Mouse (Mus musculus) brain, embryonic 18.5 days (tissue): ENCODE results near the gene Col15a1.

ENCODE experiments used
- DNase-seq: peaks from one replicate; pipeline ENCODE4 v3.0.0-alpha.2; 2012; ENCODE audit warnings: low read depth, low spot score

The Col15a1 gene

DNA sequence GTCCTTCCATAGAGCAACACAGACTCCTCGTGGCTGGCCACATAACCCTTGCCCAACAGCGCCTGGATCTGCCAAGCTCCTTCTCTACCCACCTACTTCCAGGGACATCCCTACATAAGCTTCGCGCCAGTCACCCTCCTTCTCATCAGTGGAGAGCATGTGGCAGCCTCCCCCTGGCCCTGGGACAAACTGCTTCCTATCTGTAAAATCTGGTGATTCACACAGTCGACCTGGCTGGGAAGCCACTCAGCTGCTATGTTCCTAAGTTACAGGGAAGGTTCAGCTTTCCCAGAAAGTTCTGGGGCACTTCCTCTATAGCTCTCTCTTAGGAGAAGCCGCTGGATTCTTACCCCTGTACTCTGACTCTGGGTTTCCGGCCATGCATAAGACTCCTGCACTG is 22.5 kb downstream of the Col15a1 start:
- DNase-seq, result no peak

DNA sequence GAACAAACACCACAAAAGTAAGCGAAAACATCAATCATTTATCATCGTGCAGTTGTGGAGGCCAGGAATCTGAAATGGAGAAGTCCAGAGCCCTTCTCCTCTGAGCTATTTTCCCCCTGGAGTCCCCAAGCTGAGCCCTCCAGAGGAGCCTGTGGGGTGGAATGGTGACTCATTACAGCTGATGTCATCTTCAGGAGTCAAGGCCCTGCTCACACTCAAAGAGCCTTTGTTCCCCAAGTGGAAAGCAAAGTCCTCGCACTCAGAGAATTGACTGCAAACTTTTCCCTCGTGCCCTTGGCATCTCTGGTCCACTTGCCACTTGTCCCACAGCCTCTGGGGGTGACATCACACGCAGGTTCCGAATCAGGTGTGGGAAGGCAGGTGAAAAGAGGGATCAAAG is 23.4 kb downstream of the Col15a1 start:
- DNase-seq, result no peak

DNA sequence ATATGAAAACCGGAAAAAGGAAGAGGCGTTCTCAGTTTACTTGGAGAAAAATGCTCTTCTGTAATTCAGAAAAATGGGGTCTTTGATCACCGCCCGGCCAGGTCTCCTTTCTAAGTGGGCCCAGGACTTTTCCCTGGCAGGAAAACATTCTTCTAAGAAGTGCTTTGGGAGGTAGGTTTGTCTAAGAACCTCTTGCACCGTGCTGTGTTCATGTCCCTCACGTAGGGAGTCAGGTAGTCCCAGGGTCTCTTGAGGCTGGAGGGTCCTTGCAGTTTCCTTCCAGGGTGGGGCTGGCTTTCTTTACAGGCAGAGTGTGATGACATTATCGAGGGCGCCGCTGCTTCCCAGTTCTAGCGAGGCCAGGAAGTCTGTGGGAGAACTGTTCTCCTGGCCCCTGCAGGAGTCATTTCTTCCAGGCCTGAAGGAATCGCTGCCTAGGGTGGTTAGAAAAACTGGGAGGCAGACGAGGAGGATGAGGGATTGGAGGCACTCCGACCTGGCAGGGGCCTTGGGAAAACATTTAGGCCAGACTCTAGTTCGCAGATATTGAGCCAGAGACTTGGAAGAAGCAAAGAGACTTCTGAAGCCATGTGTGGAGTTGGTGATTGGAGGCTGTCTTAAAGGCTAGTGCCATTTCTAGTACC is 25.4 kb downstream of the Col15a1 start:
- DNase-seq, result no peak

DNA sequence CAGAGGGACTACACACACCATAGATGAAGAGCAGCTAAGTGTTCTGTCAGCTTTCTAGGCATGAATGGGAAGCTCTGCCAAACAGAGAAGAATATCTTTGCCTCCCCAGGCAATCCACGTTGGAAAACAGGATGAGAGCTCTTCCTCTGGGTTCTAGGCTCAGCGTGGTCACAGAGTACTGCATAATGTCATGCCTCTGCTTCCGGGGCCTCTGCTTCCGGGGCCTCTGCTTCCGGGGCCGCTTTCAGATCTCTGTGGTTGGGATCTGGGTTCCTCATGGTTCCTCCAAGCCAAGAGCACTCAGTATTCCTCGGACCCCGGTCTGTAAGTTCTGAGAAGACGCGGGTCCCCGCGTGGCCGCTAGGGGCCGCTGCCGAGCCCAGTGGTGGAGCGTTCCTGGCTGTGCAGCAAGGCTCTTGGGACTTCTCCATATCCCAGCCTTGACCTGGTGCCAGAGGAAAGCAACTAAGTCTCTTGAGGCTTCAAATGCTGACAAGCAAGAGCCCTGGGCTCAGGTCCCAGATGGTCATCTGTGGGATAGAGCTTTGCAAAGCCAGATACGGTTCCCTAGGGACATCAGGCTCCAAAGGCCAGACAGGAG is 26.8 kb downstream of the Col15a1 start:
- DNase-seq, result no peak

DNA sequence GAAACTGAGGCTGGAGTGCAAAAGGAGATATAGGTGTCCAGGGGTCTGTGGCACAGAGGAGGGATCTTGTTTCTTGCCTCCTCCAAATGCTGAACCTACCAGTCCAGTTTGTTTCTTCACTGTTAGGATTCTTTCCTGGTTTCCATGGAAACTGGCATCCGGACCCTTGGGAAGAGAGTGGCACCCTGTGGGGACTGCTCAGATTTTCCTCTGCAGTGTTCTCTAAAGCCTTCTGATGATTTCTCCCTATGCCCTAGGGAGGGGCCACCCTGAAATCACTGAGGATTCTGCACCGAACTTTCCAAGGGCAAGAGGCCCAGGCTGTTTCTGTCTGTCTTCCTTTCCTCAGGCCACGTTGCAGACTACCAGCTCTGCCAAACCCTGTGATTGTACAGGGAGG is 27.4 kb downstream of the Col15a1 start:
- DNase-seq, result no peak

DNA sequence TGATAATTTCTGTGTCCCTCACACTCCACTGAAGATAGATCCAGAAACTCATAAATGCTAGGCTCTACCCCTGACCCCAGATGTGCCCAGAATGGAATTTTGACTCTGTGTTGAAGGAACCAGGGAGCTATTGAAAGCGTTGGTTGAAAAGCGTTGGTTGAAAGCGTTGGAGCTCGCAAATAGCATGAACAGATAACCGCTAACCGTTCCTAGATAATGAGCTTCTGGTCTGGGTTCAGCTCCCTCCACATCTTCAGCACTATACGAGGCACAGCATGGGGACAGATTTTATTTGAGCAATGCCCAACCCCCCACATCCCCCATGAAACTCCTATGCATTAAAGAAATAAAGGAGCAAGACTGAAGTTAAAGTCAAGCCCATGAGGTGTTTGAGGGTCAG is 28.1 kb downstream of the Col15a1 start:
- DNase-seq, result no peak

DNA sequence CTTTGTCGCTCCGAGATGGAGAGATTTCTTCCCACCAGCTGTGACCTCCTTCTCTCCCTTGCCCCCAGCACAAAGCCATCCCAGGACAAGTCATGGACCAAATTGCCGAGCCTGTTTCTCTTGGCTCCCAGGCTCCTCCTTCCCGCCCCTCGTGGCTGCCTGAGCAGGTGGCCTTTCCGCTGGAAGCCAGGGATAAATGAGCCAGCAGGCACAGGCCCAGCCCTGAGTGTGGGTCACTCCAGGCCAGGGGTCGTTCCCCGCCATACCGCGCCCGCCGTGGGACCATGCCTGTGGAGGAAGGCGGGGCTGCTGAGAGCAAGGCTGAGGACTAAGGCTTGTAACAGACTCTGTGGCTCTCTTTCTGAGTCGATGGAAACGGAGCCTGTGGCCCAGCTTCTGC is 29.3 kb downstream of the Col15a1 start:
- no peak for DNase-seq

DNA sequence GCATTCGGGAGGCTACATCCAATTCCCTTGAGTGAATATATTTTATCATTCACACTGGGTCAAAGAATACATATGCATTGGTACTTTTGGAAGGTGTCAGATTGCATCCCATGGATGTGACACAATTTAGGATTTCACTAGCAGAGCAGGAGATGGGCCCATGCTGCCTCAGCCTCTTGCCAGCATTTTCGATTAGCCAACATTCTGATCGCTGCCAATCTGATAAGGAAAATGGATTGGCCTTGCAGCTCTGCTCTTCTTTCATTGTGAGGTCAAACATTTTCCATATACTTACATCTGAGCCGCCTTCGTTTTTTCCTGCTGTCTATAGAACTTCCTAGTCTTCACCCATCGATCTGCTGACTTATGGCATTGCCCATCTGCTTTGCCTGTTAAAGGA is 31.2 kb downstream of the Col15a1 start:
- DNase-seq, result no peak

DNA sequence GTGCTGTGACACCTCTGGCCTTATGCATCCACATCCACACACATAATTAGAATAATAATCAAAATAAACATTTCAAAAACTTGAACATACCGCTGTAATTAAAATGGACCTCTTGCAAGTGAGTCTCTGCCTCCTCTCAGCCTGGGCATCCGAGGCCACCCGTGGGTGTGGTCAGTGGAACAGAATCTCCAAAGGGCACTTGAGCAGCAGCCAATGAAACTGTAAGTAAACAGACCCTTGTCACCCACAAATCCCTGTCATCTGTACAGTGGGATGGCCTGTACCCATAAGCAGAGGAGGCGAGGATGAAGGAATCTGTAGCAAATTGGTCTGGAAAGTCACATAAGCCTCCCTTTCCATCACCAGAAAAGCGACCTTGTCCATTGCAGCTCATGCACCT is 32.9 kb downstream of the Col15a1 start:
- DNase-seq, result no peak

DNA sequence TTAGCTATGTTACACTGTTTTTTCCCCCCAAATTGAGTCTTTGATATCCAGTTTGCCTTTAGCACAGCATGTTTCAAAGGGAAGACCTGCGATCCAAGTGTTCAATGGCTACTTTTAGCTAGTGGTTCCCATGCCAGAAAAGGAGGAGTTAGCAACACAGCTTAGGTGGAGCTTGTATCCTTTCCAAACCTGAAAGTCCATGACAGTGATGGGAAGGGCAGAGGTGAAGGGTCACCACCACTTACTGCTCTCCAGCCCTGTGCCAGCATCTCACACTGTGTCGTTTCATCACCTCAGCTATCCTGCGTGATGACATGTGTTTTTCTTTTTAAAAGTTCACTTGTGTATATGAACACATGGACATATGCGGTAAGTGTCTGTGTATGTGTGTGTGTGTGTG is 34.2 kb downstream of the Col15a1 start:
- no peak for DNase-seq

DNA sequence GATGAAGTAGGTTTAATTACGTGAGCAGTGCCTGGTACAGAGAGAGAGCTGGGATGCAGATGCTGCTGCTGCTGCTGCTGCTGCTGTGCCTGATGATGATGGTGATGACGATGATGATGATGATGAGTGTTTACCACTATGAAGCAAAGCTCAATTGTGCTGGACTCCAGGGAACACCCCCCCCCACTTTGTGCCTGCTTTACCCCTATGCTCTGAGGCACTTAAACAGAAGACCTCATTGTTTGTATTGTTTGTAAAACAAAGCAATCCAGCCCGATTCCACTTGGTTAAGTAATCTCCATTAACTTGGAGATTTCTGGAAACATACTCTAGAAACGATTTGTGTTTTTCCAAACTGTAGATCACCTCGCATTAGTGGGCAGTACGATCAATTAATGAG is 36.7 kb downstream of the Col15a1 start:
- no peak for DNase-seq

DNA sequence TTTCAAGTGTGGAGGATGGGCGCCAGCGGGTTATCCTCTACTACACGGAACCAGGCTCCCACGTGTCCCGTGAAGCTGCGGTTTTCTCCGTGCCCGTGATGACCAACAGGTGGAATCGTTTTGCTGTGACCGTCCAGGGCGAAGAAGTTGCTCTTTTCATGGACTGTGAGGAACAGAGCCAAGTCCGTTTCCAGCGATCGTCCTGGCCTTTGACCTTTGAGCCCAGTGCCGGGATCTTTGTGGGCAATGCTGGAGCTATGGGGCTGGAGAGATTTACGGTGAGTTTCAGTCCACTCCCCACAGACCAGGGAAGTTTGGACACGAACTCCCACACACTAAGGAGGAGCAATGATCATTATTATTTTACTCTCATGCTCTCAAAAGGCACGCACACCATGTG is 37.7 kb downstream of the Col15a1 start:
- no peak for DNase-seq

DNA sequence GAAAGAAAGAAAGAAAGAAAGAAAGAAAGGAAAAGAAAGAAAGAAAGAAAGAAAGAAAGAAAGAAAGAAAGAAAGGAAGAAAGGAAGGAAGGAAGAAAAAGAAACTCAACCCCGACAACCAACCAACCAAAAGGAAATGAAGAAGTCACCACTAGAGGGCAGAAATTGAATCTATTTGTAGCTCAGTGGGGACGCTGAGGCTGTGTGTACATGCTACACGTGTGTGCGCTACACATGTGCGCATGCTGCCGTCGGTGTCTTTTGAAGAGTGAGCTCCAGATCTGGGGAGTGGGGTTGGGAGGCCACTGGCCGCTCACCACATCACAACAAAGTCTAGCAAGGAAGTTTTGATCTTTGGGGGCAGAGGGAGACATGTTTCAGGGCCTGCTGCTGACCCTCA is 38.9 kb downstream of the Col15a1 start:
- no peak for DNase-seq

DNA sequence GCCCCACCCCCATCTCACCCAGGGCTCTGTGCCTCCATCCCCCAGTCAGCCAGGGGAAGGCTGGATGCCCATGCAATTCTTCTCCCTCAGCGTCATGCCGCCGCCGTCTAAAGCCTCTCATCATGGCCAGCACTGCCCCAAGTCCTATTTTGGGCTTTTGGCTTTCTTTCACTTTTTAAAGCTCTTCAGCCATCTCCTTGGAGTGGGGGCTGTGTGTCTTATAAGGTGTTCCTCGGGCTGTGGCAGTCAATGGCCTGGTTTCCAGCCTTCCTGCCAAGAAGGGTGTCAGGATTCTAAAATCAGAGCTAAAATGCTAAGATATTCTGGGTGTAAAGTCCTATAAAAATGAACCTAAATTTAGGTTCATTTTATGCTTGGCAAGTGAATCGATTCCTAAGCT is 39.6 kb downstream of the Col15a1 start:
- no peak for DNase-seq

DNA sequence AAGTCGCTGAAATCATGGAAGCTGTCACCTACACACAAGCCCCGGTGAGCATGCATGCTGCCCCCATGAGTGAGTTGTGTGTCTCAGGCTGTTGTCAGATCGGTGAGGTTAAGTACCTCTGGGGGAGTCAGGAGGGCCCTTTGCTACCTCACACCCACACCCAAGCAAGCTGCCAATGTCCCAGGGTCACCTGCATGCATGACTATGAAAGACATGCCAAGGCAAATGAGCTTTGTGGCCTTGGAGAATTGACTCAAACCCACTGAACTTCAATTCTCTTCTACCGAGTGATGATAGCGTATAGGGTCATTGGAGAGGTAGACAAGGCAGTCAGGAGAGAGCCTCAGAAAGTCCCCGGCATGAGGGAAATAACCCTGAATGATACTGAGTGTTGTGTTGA is 41.2 kb downstream of the Col15a1 start:
- no peak for DNase-seq

DNA sequence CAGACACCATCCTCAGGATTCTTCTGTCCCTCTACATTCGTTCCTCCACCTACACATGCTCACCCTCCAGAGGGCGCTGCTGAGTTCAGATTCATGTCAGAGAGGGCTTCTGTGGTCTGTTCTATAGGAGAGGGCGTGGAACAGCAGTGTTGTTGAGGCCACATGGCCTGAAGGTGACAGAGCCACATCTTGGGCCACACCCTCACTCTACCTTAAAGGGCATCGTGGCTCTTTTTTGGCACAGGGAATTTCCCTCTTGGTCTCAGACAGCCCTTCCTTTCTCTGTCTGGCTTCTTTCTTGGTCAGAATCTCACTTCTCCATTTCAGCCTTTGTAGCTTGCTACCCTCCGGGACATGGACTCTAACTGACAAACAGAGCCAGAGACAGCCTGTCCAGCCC is 43.1 kb downstream of the Col15a1 start:
- no peak for DNase-seq

DNA sequence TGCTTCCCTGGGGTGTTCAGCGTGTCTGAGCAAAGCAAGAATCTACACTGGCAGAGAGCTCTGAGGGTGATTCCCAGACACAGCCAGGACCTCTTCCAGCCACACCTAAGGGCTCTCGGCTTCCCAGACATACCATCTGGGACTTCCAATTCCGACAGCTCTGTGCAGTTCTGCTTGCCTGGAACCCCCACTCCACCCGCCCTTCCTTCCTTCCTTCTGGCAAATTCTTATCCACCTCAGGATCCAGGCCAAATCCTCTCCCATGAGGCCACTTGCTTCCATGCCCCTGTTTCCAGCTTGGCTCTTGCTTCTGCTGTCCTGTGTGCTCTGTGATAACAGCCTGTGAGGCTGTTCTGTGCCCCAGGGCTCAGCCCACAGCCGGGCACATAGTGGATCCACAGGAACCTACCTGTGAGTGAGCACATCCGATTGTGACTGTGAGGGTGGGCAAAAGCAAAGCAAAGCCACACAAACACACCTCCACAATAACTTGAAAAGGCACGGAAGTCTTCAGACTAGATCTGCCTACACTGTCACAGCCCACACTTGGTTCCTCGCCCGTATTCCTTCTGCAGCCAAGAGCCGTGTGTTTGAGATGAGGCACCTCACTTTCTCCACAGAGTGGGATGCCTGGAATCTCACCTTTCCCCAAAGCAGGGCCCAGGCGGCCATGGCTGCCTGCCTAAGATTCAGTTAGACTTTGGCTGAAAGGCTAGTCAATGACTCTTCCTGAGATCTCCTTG is 43.9 kb downstream of the Col15a1 start:
- no peak for DNase-seq

DNA sequence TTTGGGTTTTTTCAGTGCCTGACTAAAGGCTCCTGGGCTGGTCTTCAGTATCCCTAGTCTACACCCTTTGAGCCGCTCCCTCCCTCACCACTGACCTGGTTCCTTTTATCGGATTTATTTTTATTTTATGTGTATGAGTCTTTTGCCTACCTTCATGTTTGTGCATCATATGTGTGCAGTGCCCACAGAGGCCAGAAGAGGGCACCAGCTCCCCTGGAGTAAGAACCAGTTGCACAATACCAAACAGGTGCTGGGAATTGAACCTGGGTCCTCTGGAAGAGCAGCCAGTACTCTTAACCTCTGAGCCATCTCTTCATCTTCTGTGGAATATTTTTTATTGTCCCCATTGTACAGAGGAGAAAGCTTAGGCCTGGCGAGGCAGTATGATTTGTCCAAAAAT is 44.7 kb downstream of the Col15a1 start:
- DNase-seq, result no peak

DNA sequence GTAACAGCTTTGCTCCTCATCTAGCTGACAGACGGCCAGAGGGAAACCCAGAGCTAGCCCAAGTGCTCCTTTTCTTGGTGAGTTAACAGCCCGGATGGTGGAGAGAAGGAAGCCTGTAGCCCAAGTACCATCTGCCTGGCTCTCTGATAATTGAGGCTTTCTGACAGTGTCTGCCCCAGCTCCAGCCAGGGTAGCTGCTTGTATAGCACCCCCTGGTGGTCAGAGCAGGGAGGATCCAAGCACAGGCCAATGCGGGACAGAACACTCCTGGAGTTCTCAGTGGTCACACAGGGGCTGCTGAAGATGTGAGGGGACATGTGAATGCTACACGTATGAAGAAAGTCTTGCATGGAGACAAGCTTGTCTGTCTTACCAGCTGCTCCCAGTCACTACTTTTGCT is 47.7 kb downstream of the Col15a1 start:
- no peak for DNase-seq

DNA sequence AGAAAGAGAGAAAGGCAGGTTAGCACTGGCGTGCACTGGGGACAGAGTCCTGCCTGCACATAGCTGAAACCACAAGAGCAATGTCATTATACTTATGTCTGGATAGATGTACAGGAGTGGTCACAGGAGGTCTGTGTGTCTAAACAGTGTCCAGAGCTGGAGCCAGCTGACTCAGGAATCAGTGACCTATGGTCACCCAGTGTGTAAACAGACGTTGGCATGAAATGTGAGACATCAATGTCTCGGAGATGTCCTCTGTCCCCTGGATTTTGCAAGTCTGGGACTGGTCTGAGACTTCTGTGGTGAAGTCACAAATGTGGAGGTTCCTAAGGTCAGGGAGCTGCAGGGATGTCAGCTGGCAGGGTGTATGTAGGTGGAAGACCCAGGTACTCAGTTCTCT is 50.2 kb downstream of the Col15a1 start:
- no peak for DNase-seq

DNA sequence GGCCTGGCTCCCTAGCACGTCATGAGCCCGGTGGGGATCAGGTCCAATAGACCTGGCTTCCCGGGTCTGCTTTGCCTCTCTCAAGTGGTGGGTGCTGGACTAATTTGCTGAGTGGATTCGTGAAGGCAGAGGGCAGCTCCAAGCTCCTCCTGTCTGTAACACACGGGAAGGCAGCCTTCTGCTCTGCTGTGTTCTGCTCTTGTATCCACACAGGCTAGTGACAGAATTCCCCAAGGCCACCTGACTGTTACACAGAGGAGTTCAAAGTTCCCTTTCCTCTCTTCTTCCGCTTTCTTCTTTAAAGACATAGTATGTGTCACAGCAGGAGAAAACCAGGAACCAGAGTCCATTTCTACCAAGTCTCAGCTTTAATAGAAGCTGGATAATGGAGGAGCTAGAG is 53.1 kb downstream of the Col15a1 start:
- no peak for DNase-seq

DNA sequence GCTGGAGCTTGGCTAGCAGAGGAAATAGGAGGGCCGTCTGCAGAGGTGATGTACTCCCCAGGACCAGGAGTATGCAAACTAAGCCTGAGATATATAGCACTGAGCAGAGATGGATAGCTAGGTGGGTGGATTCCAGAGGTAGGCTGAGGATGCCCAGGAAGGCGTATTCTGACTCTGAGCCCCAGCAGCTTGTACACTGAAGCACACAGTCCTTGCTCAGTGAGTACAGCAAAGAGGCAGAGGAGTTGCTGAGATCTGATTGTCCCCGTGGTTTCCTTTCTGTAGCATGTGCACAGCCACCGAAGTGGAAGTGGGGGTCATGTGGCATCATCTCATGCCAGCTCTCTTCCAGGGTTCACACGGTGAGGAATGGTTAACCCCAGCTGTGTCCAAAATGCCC is 54.0 kb downstream of the Col15a1 start:
- no peak for DNase-seq

DNA sequence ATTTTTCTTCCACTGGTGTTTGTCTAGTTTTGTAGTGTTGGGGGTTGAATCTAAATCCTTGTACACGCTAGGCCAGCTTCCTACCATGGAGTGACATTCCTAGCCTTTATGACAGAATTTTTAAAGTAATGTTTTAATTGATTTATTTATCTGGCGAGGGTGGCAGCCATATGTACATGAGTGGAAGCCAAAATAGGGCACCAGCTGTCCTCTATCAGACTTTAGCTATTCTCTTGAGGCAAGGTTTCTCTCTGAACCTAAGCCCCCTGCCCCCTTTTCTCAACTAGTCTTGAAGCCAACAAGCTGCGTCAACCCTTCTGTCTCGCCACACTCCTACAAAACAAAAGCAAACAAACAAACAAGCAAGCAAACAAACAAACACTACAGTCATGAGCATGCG is 57.6 kb downstream of the Col15a1 start:
- DNase-seq, result no peak
